Mouse (Mus musculus) embryonic facial prominence, embryonic 15.5 days (tissue): ENCODE data around the gene Hmgxb4. TPM values are rescaled to one million over a fixed set of nuclear protein-coding genes. Genes with fewer than 3 reads are reported as not detected.
A peak's percentile ranks its signal among the peaks of the same experiment; 100 is the strongest.
"Not testable (repeated sequence)": the region's sequence is repeated elsewhere in the genome, so short reads cannot be mapped to it uniquely, and the experiment has no call there.

ENCODE experiments used
- ATAC-seq: fragments of 200-750 bp; cut with Nextera tagmentation; 2 replicates; pipeline ENCODE4 v1.8.0; 2017; ENCODE audit warnings: low read depth, moderate TSS enrichment; ENCODE audit not compliant: insufficient number of reproducible peaks, low FRiP score, low TSS enrichment
- H3K27ac ChIP-seq: fragments of 300-500 bp; sonication (generic); replicated peaks from 2 replicates; pipeline ENCODE4 v1.5.1; 2015; ENCODE audit warnings: mild to moderate bottlenecking, inconsistent platforms
- H3K27me3 ChIP-seq: fragments of 300-500 bp; sonication (generic); 2 replicates; pipeline ENCODE4 v1.6.1; 2015; ENCODE audit warnings: inconsistent platforms
- H3K36me3 ChIP-seq: fragments of 300-500 bp; sonication (generic); 2 replicates; pipeline ENCODE4 v1.6.1; 2015; ENCODE audit warnings: mild to moderate bottlenecking, inconsistent platforms
- H3K4me1 ChIP-seq: fragments of 300-500 bp; sonication (generic); 2 replicates; pipeline ENCODE4 v1.6.1; 2015; ENCODE audit warnings: inconsistent platforms
- H3K4me2 ChIP-seq: fragments of 300-500 bp; sonication (generic); replicated peaks from 2 replicates; pipeline ENCODE4 v1.6.1; 2015; ENCODE audit warnings: mild to moderate bottlenecking, inconsistent platforms
- H3K4me3 ChIP-seq: fragments of 300-500 bp; sonication (generic); replicated peaks from 2 replicates; pipeline ENCODE4 v1.5.1; 2015; ENCODE audit warnings: mild to moderate bottlenecking, inconsistent platforms
- H3K9ac ChIP-seq: fragments of 300-500 bp; sonication (generic); 2 replicates; pipeline ENCODE4 v1.6.1; 2015; ENCODE audit warnings: inconsistent platforms
- H3K9me3 ChIP-seq: fragments of 300-500 bp; sonication (generic); replicated peaks from 2 replicates; pipeline ENCODE4 v1.6.1; 2016; ENCODE audit warnings: inconsistent platforms
- WGBS: fragments of 180-500 bp; shearing (Covaris S2); methylation state at CpG from one replicate; pipeline ENCODE4 v1.1.7; 2015; 5-methylcytosine and 5-hydroxymethylcytosine counted together
- polyA plus RNA-seq: library from polyadenylated mRNA; unstranded; fragments of >200 nt; fragmentation: Nextera tagmentation; extraction: Ambion mirVana; gene quantifications from 2 replicates; pipeline ENCODE4 v1.2.1, GENCODE M21; 2015

The Hmgxb4 gene
- 27.8 and 38.2 TPM in 2 replicates for polyA plus RNA-seq

DNA sequence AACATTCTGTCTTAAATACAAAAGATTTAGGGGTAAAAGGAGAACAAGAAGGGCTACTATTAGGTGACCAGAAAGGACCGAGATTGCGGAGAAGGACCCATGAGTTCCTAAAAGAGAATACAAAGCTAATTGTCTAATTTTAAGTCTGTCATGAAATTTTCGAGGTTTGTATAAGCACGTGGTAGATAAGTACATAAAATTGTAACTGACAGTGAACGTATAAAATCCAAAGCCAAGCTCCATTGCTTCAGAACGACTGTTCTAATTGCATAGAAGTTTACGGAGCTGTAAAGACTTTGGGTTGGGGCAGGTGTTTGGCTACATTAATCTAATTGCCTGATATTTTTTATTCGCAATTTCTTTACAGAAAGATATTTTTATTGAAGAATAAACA, at the start of gene Hmgxb4:
Gene Hmgxb4, plus strand, starts transcription at position 276 of the 394 bp plus-strand sequence.
- Histone ChIP-seq H3K4me3 (peak within 1 kb of the TSS; percentile 77), H3K9me3 (no peaks in the 10 kb centered on the region), H3K36me3 (no peaks in the 10 kb centered on the region), H3K27me3 (no peaks in the 10 kb centered on the region), H3K4me2 (peak within 1 kb of the TSS; percentile 50), H3K4me1 (peaks cover 4% of the 10 kb centered on the region), H3K9ac (peak within 1 kb of the TSS; percentile 99), H3K27ac (peak within 1 kb of the TSS; percentile 97)
- no peak for ATAC-seq
- WGBS = 9% methylated on average over 8 of the region's 8 CpGs

DNA sequence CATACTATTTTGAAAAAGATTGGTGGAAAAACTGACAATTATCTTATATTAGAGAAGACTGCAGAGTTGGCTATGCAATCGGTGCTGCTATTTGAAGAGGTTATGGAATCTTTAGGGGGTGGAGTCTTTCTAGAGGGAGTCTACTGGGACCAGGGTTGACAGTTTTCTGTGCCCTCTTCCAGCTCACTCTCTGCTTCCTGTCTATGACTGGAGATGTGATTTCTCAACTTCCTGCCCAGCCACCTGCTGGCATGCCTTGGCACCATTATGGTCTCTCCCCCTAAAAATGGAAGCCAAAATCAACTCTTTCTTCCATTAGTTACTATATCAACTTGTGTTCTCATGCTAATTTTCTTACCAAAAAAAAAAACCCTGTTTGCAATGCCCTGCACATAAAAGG, 43.7 kb upstream of the Hmgxb4 start:
- H3K9me3 ChIP-seq = no peaks in the 10 kb centered on the region
- H3K9ac ChIP-seq = no peak overlapping the region
- H3K27me3 ChIP-seq = no peaks in the 10 kb centered on the region
- H3K4me1 ChIP-seq = no peaks in the 10 kb centered on the region
- H3K27ac ChIP-seq = no peak overlapping the region
- H3K4me2 ChIP-seq = no peak overlapping the region
- H3K4me3 ChIP-seq = no peak overlapping the region
- WGBS = 88% methylated on average over 1 of the region's 1 CpGs
- ATAC-seq = no peak
- H3K36me3 ChIP-seq = no peaks in the 10 kb centered on the region

DNA sequence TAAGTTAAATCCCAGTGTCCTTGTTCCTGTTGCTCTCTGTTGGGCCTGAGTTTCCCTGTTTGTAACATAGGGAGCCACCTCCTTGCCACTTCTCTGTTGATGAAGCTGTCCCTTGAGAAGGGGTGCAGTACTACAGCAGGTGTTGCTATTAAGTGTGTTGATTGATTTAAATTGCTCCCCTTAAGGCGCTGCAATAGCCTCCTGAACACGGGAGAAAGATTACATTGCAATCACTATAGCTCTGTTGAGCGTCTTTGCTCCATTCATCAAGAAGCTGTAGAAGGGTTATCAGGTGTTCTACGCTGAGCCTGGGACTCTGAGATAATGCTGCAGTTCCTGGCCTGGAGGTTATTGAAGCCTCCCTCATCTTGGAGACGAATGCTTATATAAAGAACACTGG, 29.2 kb upstream of the Hmgxb4 start:
- no peak overlapping the region for H3K27ac ChIP-seq
- no peak overlapping the region for H3K9ac ChIP-seq
- no peaks in the 10 kb centered on the region for H3K9me3 ChIP-seq
- no peaks in the 10 kb centered on the region for H3K4me1 ChIP-seq
- no peaks in the 10 kb centered on the region for H3K27me3 ChIP-seq
- no peaks in the 10 kb centered on the region for H3K36me3 ChIP-seq
- 75% methylated on average over 5 of the region's 5 CpGs for WGBS
- no peak overlapping the region for H3K4me2 ChIP-seq
- no peak for ATAC-seq
- no peak overlapping the region for H3K4me3 ChIP-seq

DNA sequence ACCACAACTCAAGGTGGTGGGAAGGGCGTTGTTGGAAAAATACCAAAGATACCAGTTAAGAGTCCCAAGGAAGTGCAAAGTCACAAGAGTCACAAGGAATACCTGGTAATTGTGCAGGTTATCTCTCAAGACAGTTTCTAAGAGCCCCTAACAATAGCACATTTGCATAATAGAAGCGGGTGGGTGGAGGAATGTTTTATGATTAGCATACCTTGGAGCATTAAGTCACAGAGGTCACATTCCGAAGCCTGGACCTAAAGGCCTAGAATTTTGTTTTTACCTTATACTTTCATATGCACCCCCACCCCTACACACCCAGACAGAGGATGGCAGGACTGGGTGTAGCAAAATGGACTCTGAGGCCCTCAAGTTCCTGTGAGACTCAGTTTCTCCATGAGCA, 22.9 kb upstream of the Hmgxb4 start:
- not testable (repeated sequence) for H3K4me1 ChIP-seq, ATAC-seq, H3K4me3 ChIP-seq, H3K4me2 ChIP-seq, H3K9ac ChIP-seq, H3K36me3 ChIP-seq, H3K9me3 ChIP-seq, H3K27ac ChIP-seq, H3K27me3 ChIP-seq
- 91% methylated on average over 3 of the region's 3 CpGs for WGBS

GRCm38 (mm10) chr8:74971636-74972035, 21.5 kb upstream of the Hmgxb4 start:
- Histone ChIP-seq H3K9ac (no peak overlapping the region), H3K4me3 (no peak overlapping the region), H3K9me3 (no peaks in the 10 kb centered on the region), H3K4me1 (no peaks in the 10 kb centered on the region), H3K27me3 (no peaks in the 10 kb centered on the region), H3K27ac (no peak overlapping the region), H3K4me2 (no peak overlapping the region), H3K36me3 (no peaks in the 10 kb centered on the region)
- ATAC-seq = no peak
- WGBS = 78% methylated on average over 4 of the region's 4 CpGs

- Histone ChIP-seq H3K9me3 (no peaks in the 10 kb centered on the region), H3K27ac (no peak overlapping the region), H3K36me3 (no peaks in the 10 kb centered on the region), H3K4me2 (no peak overlapping the region), H3K4me1 (no peaks in the 10 kb centered on the region), H3K4me3 (no peak overlapping the region), H3K27me3 (no peaks in the 10 kb centered on the region), H3K9ac (no peak overlapping the region)
- no peak for ATAC-seq
- WGBS = 71% methylated on average over 7 of the region's 7 CpGs
These were observed 20.8 kb upstream of the Hmgxb4 start for GRCm38 (mm10) chr8:74972322-74972883.

DNA sequence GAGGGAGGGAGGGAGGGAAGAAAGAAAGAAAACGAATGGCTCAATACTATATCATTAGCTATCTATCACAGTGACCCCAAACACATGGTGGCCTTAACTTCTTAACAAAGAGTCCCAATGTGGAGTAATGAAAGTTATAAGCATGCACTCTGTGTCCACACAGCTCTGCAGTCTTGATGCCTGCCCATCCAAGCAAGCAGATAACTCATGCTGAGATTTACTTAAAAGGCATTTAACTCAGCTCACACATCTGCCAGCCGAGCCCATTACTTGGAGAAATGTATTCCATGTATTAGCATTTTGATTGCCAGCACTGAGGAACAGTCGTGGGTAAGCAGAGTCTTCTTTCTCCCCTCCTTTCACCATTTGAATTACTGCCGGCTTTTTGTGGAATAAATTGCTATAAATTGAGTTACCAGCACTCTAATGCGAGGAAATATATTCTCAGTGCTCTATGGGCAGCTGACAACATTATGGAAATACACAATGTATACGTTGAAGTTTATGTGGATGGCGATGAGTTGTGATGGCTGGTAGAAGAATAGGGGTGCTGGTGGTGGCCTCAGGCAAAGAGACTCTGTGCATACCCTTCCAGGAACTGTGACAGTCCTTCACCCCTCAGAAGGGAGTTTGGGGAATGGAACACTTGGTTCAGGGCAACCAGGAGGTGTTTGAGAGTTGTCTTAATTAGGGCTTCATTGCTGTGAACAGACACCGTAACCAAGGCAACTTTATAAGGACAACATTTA, 19.9 kb upstream of the Hmgxb4 start:
- Histone ChIP-seq H3K9me3 (no peaks in the 10 kb centered on the region), H3K27me3 (no peaks in the 10 kb centered on the region), H3K36me3 (no peaks in the 10 kb centered on the region), H3K4me3 (no peak overlapping the region), H3K27ac (no peak overlapping the region), H3K4me2 (no peak overlapping the region), H3K9ac (no peak overlapping the region), H3K4me1 (no peaks in the 10 kb centered on the region)
- no peak for ATAC-seq
- 77% methylated on average over 8 of the region's 8 CpGs for WGBS

DNA sequence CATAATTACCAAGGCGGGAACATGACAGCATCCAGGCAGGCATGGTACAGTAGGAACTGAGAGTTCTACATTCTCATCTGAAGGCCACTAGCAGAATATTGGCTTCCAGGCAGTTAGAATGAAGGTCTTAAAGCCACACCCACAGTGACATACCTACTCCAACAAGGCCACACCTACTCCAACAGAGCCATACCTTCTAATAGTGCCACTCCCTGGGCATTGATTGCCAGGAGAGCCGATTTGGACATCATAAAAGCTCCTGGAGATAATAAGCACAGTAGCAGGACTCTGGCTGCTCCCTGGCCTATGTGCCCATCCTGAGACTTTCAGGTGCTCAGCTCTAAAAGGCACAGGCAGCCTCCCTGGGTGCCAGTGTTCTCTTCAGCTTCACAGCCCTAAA, 19.3 kb upstream of the Hmgxb4 start:
- Histone ChIP-seq H3K4me2 (no peak overlapping the region), H3K4me1 (no peaks in the 10 kb centered on the region), H3K9me3 (no peaks in the 10 kb centered on the region), H3K36me3 (no peaks in the 10 kb centered on the region), H3K4me3 (no peak overlapping the region), H3K9ac (no peak overlapping the region), H3K27ac (no peak overlapping the region), H3K27me3 (no peaks in the 10 kb centered on the region)
- WGBS = 78% methylated on average over 2 of the region's 2 CpGs
- no peak for ATAC-seq

- no peaks in the 10 kb centered on the region for H3K27me3 ChIP-seq
- no peak overlapping the region for H3K4me2 ChIP-seq
- WGBS = 62% methylated on average over 1 of the region's 1 CpGs
- H3K4me3 ChIP-seq = no peak overlapping the region
- no peak for ATAC-seq
- H3K4me1 ChIP-seq = no peaks in the 10 kb centered on the region
- no peak overlapping the region for H3K9ac ChIP-seq
- no peaks in the 10 kb centered on the region for H3K36me3 ChIP-seq
- H3K27ac ChIP-seq = no peak overlapping the region
- no peaks in the 10 kb centered on the region for H3K9me3 ChIP-seq
These were observed 15.7 kb upstream of the Hmgxb4 start for GRCm38 (mm10) chr8:74977427-74977826.

- H3K4me2 ChIP-seq = no peak overlapping the region
- ATAC-seq = no peak
- no peaks in the 10 kb centered on the region for H3K9me3 ChIP-seq
- no peak overlapping the region for H3K4me3 ChIP-seq
- H3K4me1 ChIP-seq = no peaks in the 10 kb centered on the region
- no peaks in the 10 kb centered on the region for H3K27me3 ChIP-seq
- no peak overlapping the region for H3K27ac ChIP-seq
- no peaks in the 10 kb centered on the region for H3K36me3 ChIP-seq
- WGBS = 58% methylated on average over 9 of the region's 9 CpGs
- no peak overlapping the region for H3K9ac ChIP-seq
These were observed 13.0 kb upstream of the Hmgxb4 start for GRCm38 (mm10) chr8:74980060-74980710.

DNA sequence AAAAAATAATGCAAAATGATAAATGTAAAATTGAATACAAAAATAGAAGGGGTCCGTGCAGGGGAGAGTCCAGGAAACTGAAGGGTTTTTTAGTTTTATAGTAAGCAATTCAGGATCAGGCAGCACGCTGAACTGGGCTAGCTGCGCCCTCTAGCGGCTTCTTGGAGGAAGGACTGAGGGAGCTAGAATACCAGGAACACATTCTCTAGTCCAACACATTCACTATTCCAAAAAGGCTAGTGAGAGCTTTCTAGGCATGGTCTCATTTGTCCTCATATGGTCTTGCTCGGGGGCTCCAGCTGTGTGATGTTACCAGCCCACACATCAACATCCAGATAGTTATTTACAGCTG, 12.5 kb upstream of the Hmgxb4 start:
- Histone ChIP-seq H3K9me3 (no peaks in the 10 kb centered on the region), H3K4me3 (no peak overlapping the region), H3K4me1 (no peaks in the 10 kb centered on the region), H3K9ac (no peak overlapping the region), H3K4me2 (no peak overlapping the region), H3K27ac (no peak overlapping the region), H3K36me3 (no peaks in the 10 kb centered on the region), H3K27me3 (no peaks in the 10 kb centered on the region)
- ATAC-seq = no peak
- 1% methylated on average over 5 of the region's 5 CpGs for WGBS
